Mouse (Mus musculus) splenic B cell, adult 2 months (primary cell): Measurements from ENCODE around the gene Brd3.
"Not testable (repeated sequence)": the region's sequence is repeated elsewhere in the genome, so short reads cannot be mapped to it uniquely, and the experiment has no call there.

ENCODE experiments used
- DNase-seq: peaks from one replicate; pipeline ENCODE4 v3.0.0-alpha.2; 2011; ENCODE audit warnings: low read depth, low spot score
- H3K27me3 ChIP-seq: 2 replicates; pipeline ENCODE4 v1.6.1; 2012; ENCODE audit warnings: mild to moderate bottlenecking, low read length, moderate library complexity, mixed read lengths; ENCODE audit not compliant: control insufficient read depth, poor library complexity, insufficient read depth, severe bottlenecking
- H3K36me3 ChIP-seq: 2 replicates; pipeline ENCODE4 v1.6.1; 2012; ENCODE audit warnings: mild to moderate bottlenecking, low read length, moderate library complexity, mixed read lengths; ENCODE audit not compliant: control insufficient read depth, poor library complexity, insufficient read depth, severe bottlenecking

Gene Brd3

DNA sequence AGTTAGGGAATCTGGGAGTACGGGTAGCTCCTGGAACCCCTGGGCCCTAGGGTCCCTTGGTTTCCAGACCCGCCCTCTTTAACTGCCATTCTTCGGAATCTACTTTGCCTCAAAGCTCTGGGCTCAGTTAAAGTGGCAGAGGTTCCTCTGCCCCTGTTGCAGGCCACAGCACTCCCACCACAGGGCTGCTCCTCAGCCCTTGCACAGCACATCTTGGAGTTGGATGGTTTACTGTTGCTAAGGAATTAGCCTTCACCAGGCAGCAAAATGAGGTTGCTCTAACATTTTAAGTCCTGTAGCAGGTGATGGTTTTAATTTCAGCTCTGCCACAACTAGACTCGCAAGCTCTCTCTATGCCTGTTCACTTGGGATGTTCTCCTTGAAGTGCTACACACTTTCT is at the start of gene Brd3:
TSS of gene Brd3 (minus strand) at position 101 of the 400 bp plus-strand sequence.
- no peak for DNase-seq
- no peaks in the 10 kb centered on the region for H3K27me3 ChIP-seq
- no peaks in the 10 kb centered on the region for H3K36me3 ChIP-seq

DNA sequence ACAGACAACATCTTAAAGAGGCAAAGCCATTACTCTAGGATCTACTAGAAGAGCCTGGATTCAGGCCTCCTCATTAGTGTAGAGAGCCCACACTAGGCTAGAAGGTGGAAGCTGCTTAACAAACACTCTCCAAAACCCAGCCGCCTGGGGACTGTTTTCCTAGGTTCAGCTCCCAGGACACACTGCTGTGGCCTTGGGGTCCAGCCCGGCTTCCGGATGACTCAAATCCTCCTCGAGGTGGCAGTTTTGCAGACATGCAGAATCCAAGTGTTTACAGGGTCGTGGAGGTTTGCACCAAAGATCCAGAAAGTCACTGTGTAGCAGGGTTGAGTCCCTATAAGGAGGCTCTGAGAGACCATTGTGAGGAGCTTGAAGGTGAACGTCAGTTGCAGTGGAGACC is 49.5 kb upstream of the Brd3 start:
- DNase-seq: no peak
- Histone ChIP-seq H3K36me3 (no peaks in the 10 kb centered on the region), H3K27me3 (no peaks in the 10 kb centered on the region)

DNA sequence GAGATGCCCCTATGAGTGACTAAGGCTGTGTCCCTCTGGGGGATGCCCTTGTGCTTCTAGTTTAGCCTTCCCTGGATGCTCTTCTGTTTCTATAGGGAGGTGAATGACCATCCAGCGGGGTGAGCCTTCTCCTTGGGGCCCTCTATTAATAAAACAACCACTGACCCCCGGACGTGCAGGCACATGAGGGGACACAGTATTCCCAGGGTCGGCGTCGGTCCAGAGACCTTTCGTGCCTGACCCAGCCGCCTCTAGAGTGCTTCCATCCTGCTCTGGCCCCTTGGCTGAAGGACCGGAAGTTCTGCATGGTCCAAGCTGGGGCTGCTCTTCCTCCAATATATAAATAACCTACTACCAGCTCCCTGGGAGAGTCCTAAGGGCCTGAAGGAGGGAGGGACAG is 46.8 kb upstream of the Brd3 start:
- no peaks in the 10 kb centered on the region for H3K36me3 ChIP-seq
- H3K27me3 ChIP-seq: no peaks in the 10 kb centered on the region
- no peak for DNase-seq

DNA sequence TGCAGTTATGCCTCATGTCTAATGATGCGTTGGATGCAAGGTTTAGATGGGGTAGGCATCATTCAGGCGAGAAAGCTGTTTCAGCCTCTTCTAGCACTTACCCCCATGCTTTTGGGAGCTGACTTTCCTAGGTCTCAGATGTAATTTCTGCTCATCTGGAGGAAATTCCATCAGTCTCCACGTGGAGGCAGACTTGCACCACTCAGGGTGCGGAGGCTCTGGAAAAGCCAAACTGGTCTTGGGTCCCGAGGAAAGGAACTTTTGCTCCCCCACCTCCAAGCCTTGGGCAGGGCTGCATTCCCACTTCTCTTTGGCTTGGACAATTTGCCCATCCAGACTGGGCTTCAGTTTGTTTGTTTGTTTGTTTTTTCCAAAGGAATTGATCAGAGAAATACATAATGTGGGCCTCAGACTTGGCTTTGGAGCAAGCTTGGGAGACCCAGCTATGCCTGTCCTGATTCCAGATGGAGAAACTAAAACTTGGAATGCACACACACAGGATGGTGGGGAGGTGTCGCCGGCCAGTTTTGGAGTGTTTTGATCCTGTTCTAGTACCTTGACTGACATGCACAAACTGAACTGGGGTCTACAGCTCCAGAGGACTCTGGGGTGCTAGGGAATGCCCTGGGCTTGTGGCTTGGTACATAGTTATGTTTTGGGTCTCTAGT is 45.3 kb upstream of the Brd3 start:
- H3K36me3 ChIP-seq: no peaks in the 10 kb centered on the region
- DNase-seq: peak; percentile 43

DNA sequence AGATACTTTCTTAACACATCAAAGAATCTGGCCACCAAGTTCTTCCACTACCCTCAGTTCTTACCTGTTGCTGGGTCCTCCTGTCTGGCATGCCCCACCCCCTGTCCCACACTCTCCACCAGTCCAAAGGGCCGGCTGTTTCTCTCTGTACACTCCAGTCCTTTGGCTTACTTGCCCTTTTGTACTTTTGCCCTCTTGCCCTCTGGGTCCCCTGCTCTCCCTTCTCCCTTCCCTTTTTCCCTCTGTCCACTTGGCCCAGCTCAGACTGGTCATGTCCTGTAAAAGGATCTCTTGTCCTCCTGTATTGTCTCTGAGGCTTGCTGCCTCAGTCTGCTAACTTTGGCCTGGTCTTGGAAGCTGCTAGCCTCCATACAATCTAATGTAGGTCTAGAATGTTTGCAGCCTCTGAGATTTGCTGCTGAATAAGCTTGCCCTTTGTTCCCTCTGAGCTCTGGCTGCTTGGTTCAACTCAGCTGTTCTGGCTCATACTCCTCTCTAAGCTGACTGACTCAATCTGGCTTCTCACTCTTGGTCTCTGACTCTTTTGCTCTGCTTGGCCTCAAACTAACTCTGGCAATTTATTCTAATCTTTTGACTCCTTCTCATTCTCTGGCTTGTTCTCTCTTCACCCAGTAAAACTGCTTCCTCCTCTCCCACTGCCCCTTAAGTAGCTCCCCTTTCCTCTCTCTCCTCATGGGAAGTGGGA is 41.4 kb upstream of the Brd3 start:
- H3K36me3 ChIP-seq: no peaks in the 10 kb centered on the region
- H3K27me3 ChIP-seq: no peaks in the 10 kb centered on the region
- DNase-seq: no peak

More for the DNA sequence above, 45.3 kb upstream of the Brd3 start:
- H3K27me3 ChIP-seq: no peaks in the 10 kb centered on the region

DNA sequence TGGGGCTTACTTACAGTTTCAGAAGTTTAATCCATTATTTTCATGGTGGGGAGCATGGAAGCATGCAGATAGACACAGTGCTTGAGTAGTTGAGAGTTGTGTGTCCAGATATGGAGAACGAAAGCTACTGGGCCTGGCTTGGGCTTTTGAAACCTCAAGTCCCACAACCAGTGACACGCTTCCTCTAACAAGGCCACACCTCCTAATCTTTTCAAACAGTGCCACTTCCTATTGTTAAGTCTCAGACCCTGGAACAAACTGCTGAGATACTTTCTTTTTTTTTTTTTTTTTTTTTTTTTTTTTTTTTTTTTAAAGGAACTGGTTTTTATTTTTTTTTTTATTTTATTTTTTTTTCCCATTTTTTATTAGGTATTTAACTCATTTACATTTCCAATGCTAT is 40.5 kb upstream of the Brd3 start:
- no peak for DNase-seq
- Histone ChIP-seq H3K36me3 (no peaks in the 10 kb centered on the region), H3K27me3 (no peaks in the 10 kb centered on the region)

DNA sequence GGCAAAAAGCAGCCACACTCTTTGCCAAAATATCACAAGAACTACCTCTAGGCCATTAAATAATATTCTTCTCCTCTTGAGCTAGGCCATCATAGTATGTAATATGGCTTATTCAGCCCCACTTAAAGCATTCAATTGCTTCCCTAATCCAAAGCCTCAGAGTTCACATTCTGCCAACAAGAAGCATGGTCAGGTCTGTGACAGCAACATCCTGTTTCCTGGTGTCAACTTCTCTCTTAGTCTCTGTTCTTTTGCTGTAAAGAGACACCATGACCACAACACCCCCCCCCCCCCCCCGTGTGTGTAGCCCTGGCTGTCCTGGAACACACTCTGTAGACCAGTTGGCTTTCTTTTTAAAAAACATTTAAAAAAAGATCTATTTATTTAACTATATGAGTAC is 39.9 kb upstream of the Brd3 start:
- H3K27me3 ChIP-seq: no peaks in the 10 kb centered on the region
- no peak for DNase-seq
- no peaks in the 10 kb centered on the region for H3K36me3 ChIP-seq

DNA sequence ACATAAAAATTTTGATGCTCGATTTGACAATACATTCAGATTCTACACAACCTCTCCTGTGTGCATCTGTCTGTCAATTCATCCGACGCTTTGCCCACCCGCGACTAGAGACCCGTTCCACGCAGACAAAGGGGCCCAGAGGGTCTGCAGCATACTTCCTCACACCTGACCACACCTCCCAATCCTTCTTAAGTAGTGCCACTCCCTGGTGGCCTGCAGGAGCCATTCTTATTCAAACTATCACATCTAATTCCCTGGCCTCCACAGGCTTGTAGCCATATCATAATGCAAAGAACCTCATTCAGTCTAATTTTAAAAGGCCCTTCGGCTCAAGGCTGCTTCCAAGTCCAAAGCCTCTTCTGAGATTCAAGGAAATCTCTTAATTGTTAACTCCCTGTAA is 38.6 kb upstream of the Brd3 start:
- not testable (repeated sequence) for H3K27me3 ChIP-seq, DNase-seq, H3K36me3 ChIP-seq

DNA sequence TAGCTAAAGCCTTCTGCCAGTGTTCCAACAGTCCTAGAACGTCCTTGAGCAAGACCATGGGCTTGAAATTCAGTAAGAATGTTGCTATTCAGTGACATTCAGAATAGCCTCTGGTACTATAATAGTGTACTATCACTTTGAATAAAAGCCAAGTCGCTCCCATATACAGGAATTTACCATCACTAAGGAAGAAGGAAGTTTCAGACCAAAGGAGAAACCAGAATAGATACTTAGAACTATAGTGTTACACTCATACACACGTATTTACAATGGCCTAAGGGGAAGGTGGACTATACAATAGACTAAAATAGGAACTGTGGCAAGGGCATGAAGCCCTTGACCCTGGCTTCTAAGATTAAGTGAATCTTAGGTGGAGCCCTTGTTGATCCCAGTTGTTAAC is 38.1 kb upstream of the Brd3 start:
- DNase-seq, H3K36me3 ChIP-seq, H3K27me3 ChIP-seq: not testable (repeated sequence)

DNA sequence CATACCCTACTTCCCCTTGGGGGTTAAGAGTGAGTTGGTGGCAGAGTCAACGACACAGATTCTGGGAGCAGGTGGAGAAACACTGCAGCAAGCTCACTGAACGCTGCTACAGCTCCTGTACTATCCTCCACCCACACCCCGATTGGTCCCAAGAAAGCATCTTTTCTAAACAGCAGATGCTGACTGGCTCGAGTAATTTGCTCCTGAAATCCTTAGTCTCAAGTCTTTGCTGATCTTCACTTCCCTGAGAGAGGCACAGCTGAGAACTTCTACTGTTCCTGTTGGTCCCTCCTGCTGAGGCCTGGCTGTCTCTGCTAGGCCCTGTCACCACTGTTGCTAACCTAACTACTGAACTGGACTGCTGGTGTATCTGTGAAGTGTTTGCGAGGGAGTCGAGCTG is 37.2 kb upstream of the Brd3 start:
- Histone ChIP-seq H3K27me3 (no peaks in the 10 kb centered on the region), H3K36me3 (no peaks in the 10 kb centered on the region)
- DNase-seq: no peak

DNA sequence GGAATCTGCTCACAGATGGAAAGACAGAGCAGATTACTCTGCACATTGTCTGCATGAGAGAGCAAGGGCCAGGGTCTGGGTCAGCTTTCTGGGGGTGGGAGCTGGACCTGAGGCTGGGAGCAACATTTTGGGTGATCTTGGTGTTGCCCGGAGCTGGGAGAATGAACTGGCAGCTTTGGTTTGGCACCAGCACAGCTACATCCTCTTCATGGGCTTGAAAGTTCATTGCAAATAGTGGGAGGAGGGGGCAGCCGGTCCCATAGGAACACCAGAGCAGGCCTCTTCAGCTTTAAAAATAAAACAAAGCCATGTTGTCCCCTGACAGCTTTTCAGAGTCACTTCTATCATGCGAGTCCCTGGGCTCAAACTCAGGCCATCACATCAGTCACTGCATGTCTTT is 33.8 kb upstream of the Brd3 start:
- Histone ChIP-seq H3K36me3 (no peaks in the 10 kb centered on the region), H3K27me3 (no peaks in the 10 kb centered on the region)
- DNase-seq: no peak

DNA sequence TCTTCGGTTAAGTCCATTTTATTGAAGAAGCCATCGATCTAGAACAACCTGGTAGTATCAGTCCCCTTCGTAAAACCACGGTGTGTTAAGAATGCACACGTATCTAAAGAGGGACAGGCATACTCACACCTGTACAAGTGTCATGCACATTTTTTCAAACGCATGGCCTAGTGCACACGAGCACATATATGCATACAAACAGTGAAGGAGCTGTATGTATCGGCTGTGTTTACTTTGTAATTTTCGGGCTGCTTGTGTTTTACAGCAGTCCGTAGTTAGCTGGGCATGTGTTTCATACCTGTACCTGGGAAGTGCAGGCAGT is 33.0 kb upstream of the Brd3 start:
- Histone ChIP-seq H3K27me3 (no peaks in the 10 kb centered on the region), H3K36me3 (no peaks in the 10 kb centered on the region)
- no peak for DNase-seq

DNA sequence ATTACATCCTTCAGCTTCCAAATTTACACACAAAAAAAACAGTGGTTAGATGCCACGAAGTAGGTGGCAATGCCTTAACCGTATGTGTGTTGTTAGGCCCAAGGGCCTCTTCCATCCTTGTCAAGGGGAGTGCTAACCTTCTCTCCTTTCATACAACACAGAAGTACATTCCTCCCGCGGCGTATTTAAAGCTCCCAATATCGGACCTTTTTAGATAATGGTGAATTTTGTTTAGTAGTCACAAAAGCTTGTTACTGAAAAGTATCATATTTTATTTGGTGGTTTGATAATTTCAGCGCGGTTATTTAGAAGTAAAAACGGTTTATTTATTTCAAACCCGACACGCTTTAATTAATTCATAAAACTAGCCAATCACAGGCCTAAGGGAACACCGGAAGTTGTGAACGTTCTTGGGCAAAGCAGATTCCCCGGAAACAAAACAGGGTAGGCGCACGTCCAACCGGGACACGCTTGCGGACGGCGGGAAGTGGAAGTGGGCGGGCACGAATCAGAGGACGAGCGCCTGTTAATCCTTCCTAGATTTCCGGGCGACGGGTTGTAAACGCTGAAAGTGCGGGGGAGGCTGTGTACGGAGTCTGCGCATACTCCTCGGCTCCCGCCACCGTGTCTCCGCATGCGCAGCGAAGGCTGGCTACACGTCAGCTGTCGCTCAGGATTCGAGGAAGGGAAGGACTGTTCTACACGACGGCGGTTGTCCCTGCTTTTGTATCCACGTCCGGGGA is 32.5 kb upstream of the Brd3 start:
- peaks cover 2% of the 10 kb centered on the region; the same call in 1 of the 2 replicates for H3K36me3 ChIP-seq
- peak; percentile 94 for DNase-seq
- no peaks in the 10 kb centered on the region for H3K27me3 ChIP-seq

DNA sequence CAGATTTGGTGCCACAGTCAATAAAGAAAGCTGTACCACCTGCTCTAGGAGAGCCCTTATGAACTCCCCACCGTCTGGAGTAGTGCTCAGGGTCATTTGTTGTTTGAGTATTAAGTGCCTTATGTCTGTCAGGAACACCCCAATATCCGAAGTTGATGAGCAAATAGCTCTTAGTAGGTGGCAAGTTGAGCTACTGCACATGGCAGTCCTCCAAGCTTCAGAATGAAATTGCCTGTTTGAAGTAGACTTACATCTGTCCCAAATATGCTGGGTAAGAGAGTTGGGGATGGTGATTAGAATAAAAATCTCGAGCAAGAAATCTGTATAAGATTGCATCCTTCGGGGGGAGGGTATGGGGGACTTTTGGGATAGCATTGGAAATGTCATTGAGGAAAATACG is 31.9 kb upstream of the Brd3 start:
- peaks cover 2% of the 10 kb centered on the region; the same call in 1 of the 2 replicates for H3K36me3 ChIP-seq
- H3K27me3 ChIP-seq: no peaks in the 10 kb centered on the region
- peak; percentile 16 for DNase-seq
